Mouse (Mus musculus): Measurements from ENCODE around the gene Gm13083.
"Not testable (repeated sequence)": the region's sequence is repeated elsewhere in the genome, so short reads cannot be mapped to it uniquely, and the experiment has no call there.

Gm13083 gene

DNA sequence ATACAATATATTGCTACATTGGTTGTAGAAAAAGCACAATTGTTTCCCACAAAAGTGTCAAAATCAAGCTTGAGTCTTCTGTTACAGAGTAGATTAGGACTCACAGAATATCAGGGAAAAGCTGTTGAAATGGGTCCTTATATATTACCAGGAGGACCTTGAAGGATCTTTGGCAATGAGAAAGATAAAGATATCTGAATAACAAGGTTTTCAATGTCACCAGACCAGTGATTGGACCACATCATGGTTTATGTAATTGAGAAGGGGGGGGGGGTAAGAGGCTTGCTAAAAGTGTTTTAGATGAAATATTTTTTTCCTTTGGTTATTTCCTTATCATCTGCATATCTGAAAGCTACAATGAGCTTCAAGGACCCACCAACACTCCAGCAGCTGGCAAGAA is at the start of gene Gm13083:
TSS of gene Gm13083 (plus strand) at position 301 of the 400 bp plus-strand sequence.
- not testable (repeated sequence) for DNase-seq (ENCODE audit: low spot score in 2 of 2)

DNA sequence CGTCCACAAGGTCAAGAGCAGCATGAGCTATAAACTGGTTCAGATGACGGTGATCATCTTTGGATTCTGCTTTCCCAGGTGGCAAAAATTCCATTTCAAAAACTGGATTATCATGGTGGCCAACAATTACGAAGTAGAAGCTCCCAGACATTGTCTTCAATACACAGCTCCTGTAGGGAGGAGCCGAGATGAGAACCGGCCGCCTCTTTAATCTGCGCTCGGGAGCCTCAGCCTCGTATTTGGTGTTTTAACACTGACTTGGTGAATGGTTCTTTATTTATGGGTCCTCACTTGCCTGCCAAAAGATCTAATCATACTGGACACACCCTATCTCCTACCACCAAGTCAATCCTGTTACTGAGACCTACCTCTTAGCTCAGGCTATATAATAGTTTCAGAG is 2.9 kb upstream of the Gm13083 start:
- DNase-seq (ENCODE audit: low spot score in 2 of 2): not testable (repeated sequence)

DNA sequence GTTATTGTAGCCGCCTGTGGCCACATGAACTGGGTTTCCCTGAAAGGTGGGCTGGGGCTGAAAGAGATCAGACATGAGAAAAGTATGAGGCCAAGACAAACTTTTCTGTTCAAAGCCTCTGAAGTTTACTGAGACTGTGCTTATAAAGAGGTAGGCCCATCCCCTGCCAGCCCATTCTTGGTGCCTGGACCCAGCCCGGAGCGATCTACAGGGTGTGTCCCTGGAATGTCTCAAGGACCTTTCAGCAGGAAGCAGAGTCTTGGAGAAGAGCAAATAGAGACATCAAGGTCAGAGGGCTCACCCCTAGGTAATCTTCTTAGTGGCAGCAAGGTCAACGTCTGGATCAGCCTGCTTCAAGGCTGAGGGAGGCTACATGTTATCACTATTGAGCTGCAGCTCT is 3.3 kb downstream of the Gm13083 start:
- DNase-seq (ENCODE audit: low spot score in 2 of 2): not testable (repeated sequence)

DNA sequence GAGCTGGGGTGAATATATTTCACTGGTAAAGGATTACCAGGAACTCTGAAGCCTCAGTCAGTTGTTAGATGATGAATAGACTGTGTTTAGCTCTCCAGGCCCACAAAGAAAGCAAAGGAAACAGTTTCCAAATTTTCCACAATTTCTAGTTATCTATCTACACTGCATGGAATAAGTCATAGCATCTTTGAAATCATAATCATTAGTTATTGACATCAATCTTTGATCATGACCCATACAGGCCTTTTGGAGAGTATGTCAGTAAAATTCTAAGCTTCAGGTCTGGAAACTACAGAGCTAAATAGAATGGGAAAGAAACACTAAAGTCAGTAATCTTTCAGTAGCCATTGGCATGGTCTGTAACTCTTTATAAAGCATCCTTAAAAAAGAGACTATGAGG is 42.3 kb downstream of the Gm13083 start, which contains the start of gene Gm13088:
TSS of gene Gm13088 (minus strand) at position 101 of the 400 bp plus-strand sequence.
- not testable (repeated sequence) for DNase-seq (ENCODE audit: low spot score in 2 of 2)
